Mouse (Mus musculus): ENCODE data around the gene Rbm3. TPM values are rescaled to one million over a fixed set of nuclear protein-coding genes. Genes with fewer than 3 reads are reported as not detected.
"Not testable (repeated sequence)": the region's sequence is repeated elsewhere in the genome, so short reads cannot be mapped to it uniquely, and the experiment has no call there.

The Rbm3 gene
- total and polyA plus RNA-seq, 2 experiments, result 24.3 to 67.0 TPM

GRCm38 (mm10) chrX:8099435-8099834 is 46.2 kb downstream of the Rbm3 start:
- peaks cover 4% of the 10 kb centered on the region; the same call in 1 of the 2 replicates for H3K4me1 ChIP-seq (ENCODE audit: control insufficient read depth, insufficient read depth, low read length)
- no peak overlapping the region for H3K9ac ChIP-seq (ENCODE audit: low read depth, low read length)
- H3K4me3 ChIP-seq (ENCODE audit: insufficient read depth, low read depth, low read length), result no peak overlapping the region
- no peaks in the 10 kb centered on the region for H3K79me2 ChIP-seq (ENCODE audit: control insufficient read depth, insufficient read depth, low read length)
- no peak overlapping the region for H3K27ac ChIP-seq (replicated peaks; ENCODE audit: insufficient read depth, low read depth, low read length)
- H3K36me3 ChIP-seq (ENCODE audit: control insufficient read depth, insufficient read depth, low read length), result no peaks in the 10 kb centered on the region
- WGBS, result 36% methylated on average over 4 of the region's 4 CpGs
- H3K27me3 ChIP-seq (ENCODE audit: control insufficient read depth, insufficient read depth, low read length), result no peaks in the 10 kb centered on the region
- no peak for TF ChIP-seq CTCF (IDR thresholded peaks at IDR 0.05; ENCODE audit: low read depth, low read length)
- no peak for TF ChIP-seq POLR2A (IDR thresholded peaks at IDR 0.05; ENCODE audit: extremely low read depth, insufficient read depth, low read length)
- no peak for DNase-seq (ENCODE audit: extremely low read depth, low read depth, low spot score)

DNA sequence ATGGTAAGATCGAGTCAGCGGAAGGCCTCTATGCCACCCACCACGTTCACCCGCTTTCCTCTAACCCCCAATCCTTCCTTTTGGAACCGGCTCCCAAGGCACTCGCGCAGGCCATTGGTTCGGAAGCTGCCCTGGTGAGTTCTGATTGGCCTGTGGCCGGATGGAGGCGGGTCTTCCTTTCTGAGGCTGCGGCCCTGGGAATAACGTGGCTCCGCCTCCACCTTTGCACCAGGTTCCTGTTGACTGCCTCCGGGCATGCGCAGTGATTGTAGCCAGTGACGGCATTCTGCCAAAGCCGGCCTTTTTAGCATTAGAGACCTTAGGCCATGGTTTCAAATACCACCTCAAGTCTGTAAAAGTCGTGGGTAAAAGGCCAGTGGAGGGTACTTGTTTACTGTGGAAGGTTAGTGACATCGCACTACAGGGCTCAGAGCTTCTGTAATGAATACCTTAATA is 48.9 kb downstream of the Rbm3 start:
- Histone ChIP-seq H3K9ac (ENCODE audit: low read depth, low read length) (peak overlapping the region; percentile 62; the same call in 1 of the 2 replicates), H3K79me2 (ENCODE audit: control insufficient read depth, insufficient read depth, low read length) (no peaks in the 10 kb centered on the region), H3K27me3 (ENCODE audit: control insufficient read depth, insufficient read depth, low read length) (no peaks in the 10 kb centered on the region), H3K36me3 (ENCODE audit: control insufficient read depth, insufficient read depth, low read length) (no peaks in the 10 kb centered on the region), H3K4me1 (ENCODE audit: control insufficient read depth, insufficient read depth, low read length) (peaks cover 4% of the 10 kb centered on the region; the same call in 1 of the 2 replicates), H3K4me3 (ENCODE audit: insufficient read depth, low read depth, low read length) (peak overlapping the region; percentile 29; the same call in 1 of the 2 replicates), H3K27ac (replicated peaks; ENCODE audit: insufficient read depth, low read depth, low read length) (peak overlapping the region; percentile 64)
- peak; percentile 90 for DNase-seq (ENCODE audit: extremely low read depth, low read depth, low spot score)
- no peak for TF ChIP-seq POLR2A (IDR thresholded peaks at IDR 0.05; ENCODE audit: extremely low read depth, insufficient read depth, low read length)
- no peak for TF ChIP-seq CTCF (IDR thresholded peaks at IDR 0.05; ENCODE audit: low read depth, low read length)
- WGBS, result under 1% methylated on average over 19 of the region's 19 CpGs

DNA sequence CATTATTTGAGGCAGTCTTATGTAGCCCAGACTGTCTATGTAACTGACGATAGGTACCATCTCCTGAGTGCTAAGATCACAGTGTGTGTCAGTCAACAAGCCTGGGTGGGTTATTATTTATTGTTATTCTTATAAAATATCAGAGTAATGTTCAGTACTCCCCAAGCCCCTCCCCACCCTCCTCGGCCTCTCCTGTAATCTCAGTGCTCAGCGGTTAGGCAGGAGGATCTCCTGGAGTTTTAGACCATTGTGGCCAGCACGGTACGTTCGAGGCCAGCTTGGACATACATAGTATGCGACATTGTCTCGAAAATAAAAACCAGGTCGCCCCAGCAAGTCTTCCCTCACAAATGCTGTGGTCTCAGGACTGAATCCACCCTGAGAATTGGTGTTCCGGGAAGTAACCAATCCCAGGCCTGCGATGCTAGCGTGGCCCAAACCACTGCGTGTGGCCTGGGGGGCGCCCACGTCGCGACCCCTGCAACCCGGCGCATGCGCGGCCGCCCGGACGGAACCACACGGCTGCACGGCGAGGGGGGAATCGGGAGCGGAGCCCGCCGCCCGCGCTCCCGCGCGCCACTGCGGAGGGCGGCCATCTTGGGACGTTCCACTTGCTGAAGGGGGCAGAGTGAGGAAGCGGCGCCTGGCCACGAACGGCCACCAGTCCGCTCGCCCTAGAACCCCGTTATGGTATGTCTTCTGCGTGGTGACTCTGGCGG is 49.5 kb downstream of the Rbm3 start:
- H3K4me3 ChIP-seq (ENCODE audit: insufficient read depth, low read depth, low read length), result peak overlapping the region; percentile 51; the same call in 1 of the 2 replicates
- not testable (repeated sequence) for H3K4me1 ChIP-seq (ENCODE audit: control insufficient read depth, insufficient read depth, low read length); H3K36me3 ChIP-seq (ENCODE audit: control insufficient read depth, insufficient read depth, low read length); DNase-seq (ENCODE audit: extremely low read depth, low read depth, low spot score); H3K27me3 ChIP-seq (ENCODE audit: control insufficient read depth, insufficient read depth, low read length); H3K79me2 ChIP-seq (ENCODE audit: control insufficient read depth, insufficient read depth, low read length)
- H3K27ac ChIP-seq (replicated peaks; ENCODE audit: insufficient read depth, low read depth, low read length), result peak overlapping the region; percentile 64
- peak overlapping the region; percentile 62; the same call in 1 of the 2 replicates for H3K9ac ChIP-seq (ENCODE audit: low read depth, low read length)
- WGBS, result 2% methylated on average over 20 of the region's 48 CpGs

DNA sequence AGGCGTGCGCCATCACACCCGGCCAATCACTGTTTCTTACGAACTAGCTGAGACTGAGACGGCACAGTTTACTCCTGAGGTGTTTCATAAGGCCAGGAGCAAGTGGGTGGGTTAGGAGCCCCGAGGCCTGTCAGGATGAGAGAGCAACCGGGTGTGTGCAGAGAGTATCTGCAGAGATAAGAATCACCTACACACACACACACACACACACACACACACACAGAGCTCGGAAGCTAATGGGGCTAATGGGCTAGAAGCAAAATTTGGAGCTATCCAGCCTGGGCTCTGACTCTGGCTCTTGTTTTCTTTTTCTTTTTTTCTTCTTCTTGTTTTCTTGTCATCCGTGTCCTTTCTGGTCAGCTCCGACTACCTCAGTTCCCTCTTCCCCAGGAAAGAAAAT is 50.1 kb downstream of the Rbm3 start:
- no peaks in the 10 kb centered on the region for H3K27me3 ChIP-seq (ENCODE audit: control insufficient read depth, insufficient read depth, low read length)
- no peak overlapping the region for H3K27ac ChIP-seq (replicated peaks; ENCODE audit: insufficient read depth, low read depth, low read length)
- H3K79me2 ChIP-seq (ENCODE audit: control insufficient read depth, insufficient read depth, low read length), result no peaks in the 10 kb centered on the region
- no peak for TF ChIP-seq CTCF (IDR thresholded peaks at IDR 0.05; ENCODE audit: low read depth, low read length)
- no peak for DNase-seq (ENCODE audit: extremely low read depth, low read depth, low spot score)
- H3K36me3 ChIP-seq (ENCODE audit: control insufficient read depth, insufficient read depth, low read length), result no peaks in the 10 kb centered on the region
- peaks cover 4% of the 10 kb centered on the region; the same call in 1 of the 2 replicates for H3K4me1 ChIP-seq (ENCODE audit: control insufficient read depth, insufficient read depth, low read length)
- WGBS, result 67% methylated on average over 9 of the region's 10 CpGs
- no peak overlapping the region for H3K9ac ChIP-seq (ENCODE audit: low read depth, low read length)
- no peak overlapping the region for H3K4me3 ChIP-seq (ENCODE audit: insufficient read depth, low read depth, low read length)

GRCm38 (mm10) chrX:8090954-8091347 is 54.7 kb downstream of the Rbm3 start:
- DNase-seq (ENCODE audit: extremely low read depth, low read depth, low spot score); H3K4me3 ChIP-seq (ENCODE audit: insufficient read depth, low read depth, low read length); H3K79me2 ChIP-seq (ENCODE audit: control insufficient read depth, insufficient read depth, low read length); H3K27me3 ChIP-seq (ENCODE audit: control insufficient read depth, insufficient read depth, low read length); H3K27ac ChIP-seq (replicated peaks; ENCODE audit: insufficient read depth, low read depth, low read length); H3K4me1 ChIP-seq (ENCODE audit: control insufficient read depth, insufficient read depth, low read length); H3K36me3 ChIP-seq (ENCODE audit: control insufficient read depth, insufficient read depth, low read length); H3K9ac ChIP-seq (ENCODE audit: low read depth, low read length): not testable (repeated sequence)
- WGBS, result 93% methylated on average over 5 of the region's 5 CpGs

DNA sequence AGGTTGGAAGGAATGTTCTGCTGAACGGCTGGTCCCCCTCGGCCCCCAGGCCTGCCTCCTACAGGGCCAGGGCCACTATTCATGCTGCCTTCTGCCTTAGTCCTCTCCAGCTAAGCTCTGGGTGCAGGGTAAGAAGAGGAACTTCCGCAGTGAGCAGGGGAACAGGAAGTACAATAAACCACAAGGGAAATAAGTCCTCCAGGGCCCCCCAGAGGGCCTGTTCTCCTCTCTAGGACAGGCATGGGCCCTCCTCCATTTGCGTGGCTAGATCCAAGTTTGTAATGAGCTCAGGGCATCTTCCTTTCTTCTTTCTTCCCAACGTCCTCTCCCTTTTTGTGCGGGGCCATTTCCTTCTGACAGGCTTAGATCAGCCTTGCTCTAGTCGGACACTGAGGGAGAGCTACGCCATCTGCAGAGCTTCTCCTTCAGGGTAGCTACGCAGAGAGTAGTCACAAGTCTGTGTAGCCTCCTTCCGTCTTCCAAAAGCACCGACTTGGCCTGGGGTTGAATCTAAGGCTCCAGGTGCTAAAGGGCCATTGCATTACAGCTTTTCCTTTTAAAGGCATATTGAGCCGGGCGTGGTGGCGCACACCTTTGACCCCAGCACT is 55.2 kb downstream of the Rbm3 start, which contains the start of gene Was:
TSS of gene Was (minus strand) at position 153 of the 608 bp plus-strand sequence.
- Histone ChIP-seq H3K4me1 (ENCODE audit: control insufficient read depth, insufficient read depth, low read length) (no peaks in the 10 kb centered on the region), H3K27me3 (ENCODE audit: control insufficient read depth, insufficient read depth, low read length) (no peaks in the 10 kb centered on the region), H3K27ac (replicated peaks; ENCODE audit: insufficient read depth, low read depth, low read length) (peak within 1 kb of the TSS; percentile 58), H3K9ac (ENCODE audit: low read depth, low read length) (no peak within 1 kb of the TSS), H3K4me3 (ENCODE audit: insufficient read depth, low read depth, low read length) (peak within 1 kb of the TSS; percentile 45), H3K79me2 (ENCODE audit: control insufficient read depth, insufficient read depth, low read length) (no peaks in the 10 kb centered on the region), H3K36me3 (ENCODE audit: control insufficient read depth, insufficient read depth, low read length) (no peaks in the 10 kb centered on the region)
- peak; percentile 9 for DNase-seq (ENCODE audit: extremely low read depth, low read depth, low spot score)
- no peak for TF ChIP-seq CTCF (IDR thresholded peaks at IDR 0.05; ENCODE audit: low read depth, low read length)
- no peak for TF ChIP-seq POLR2A (IDR thresholded peaks at IDR 0.05; ENCODE audit: extremely low read depth, insufficient read depth, low read length)
- 89% methylated on average over 12 of the region's 14 CpGs for WGBS

Data from liver, adult 2 months (tissue).